Mouse (Mus musculus): ENCODE results near the gene Mgat4e. TPM values are rescaled to one million over a fixed set of nuclear protein-coding genes. Genes with fewer than 3 reads are reported as not detected.

Gene Mgat4e
- polyA plus RNA-seq, 1 experiment: not detected

DNA sequence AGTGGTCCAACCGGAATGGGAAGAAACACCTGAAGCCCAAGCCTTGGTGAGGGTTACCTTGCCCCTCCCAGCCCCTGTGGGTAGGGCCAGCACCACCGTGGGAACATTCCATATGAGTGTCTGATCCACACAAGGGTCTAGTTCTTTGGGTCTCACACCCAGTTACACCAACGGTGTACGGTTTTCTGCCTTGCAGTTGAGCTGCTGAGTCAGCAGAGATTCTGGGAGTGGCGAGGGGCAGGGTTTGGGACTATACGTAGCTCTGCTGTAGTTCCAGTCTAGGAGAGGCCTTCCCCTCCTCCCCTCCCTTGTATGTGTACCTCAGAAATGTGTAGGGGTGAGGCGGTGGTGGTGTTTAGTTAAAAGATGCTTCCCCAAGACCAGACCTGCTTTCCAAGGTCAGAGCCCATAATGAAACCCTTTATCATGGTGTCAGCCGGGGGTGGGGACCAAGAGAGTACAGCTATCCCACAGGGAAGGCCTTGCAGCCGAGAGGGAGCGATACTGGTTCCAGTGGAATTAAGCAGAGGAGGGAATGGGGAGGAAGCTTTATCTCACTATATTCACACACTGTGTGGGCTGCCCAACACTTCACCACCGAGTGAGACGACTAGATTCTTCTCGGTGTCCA, 5.9 kb upstream of the Mgat4e start:
- TF ChIP-seq FOSL1 (IDR thresholded peaks at IDR 0.05; ENCODE audit: insufficient read depth, low read length, poor library complexity, severe bottlenecking): no peak
- H3K4me3 ChIP-seq (ENCODE audit: insufficient read depth, poor library complexity, severe bottlenecking): no peak overlapping the region
- no peaks in the 10 kb centered on the region for H3K79me2 ChIP-seq (ENCODE audit: control insufficient read depth, insufficient read depth)
- H3K36me3 ChIP-seq (ENCODE audit: control insufficient read depth, insufficient read depth): no peaks in the 10 kb centered on the region
- no peaks in the 10 kb centered on the region for H3K79me3 ChIP-seq (ENCODE audit: low read depth)
- H3K27me3 ChIP-seq (ENCODE audit: control insufficient read depth, insufficient read depth, insufficient read length): no peaks in the 10 kb centered on the region
- no peak overlapping the region for H3ac ChIP-seq (ENCODE audit: control insufficient read depth, insufficient read length, low read depth)

DNA sequence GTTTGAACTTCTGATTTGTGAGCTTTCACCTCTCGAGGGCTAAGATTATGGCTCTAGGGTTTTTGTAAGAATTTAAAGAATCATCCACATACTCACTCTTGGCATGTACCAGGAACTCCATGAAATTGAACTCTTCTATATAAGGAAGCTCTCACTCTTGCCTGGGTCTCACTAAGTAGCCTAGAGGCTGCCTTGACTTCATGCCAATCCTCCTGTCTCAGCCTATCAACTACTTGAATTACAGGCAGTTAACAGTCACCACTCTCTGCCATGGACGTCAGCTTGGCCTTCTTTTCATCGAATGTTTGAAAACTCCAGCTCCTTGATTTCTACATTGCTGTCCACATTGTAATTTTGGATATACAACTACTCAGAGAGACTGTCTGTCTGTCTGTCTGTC, 2.9 kb upstream of the Mgat4e start:
- no peak overlapping the region for H3ac ChIP-seq (ENCODE audit: control insufficient read depth, insufficient read length, low read depth)
- TF ChIP-seq FOSL1 (IDR thresholded peaks at IDR 0.05; ENCODE audit: insufficient read depth, low read length, poor library complexity, severe bottlenecking) (no peak), MYOG (IDR thresholded peaks at IDR 0.05; ENCODE audit: control insufficient read depth, extremely low read depth, insufficient read length) (no peak), MYOD1 (IDR thresholded peaks at IDR 0.05; ENCODE audit: control insufficient read depth, insufficient read length, low read depth) (no peak), CEBPB (IDR thresholded peaks at IDR 0.05; ENCODE audit: low read depth) (no peak), CTCF (IDR thresholded peaks at IDR 0.05; ENCODE audit: control insufficient read depth, insufficient read depth, insufficient read length) (no peak), USF1 (IDR thresholded peaks at IDR 0.05; ENCODE audit: low read depth) (no peak), MAX (IDR thresholded peaks at IDR 0.05) (no peak)
- H3K4me3 ChIP-seq (ENCODE audit: insufficient read depth, poor library complexity, severe bottlenecking): no peak overlapping the region
- no peaks in the 10 kb centered on the region for H3K27me3 ChIP-seq (ENCODE audit: control insufficient read depth, insufficient read depth, insufficient read length)
- H3K36me3 ChIP-seq (ENCODE audit: control insufficient read depth, insufficient read depth): no peaks in the 10 kb centered on the region
- H3K79me2 ChIP-seq (ENCODE audit: control insufficient read depth, insufficient read depth): no peaks in the 10 kb centered on the region
- no peaks in the 10 kb centered on the region for H3K79me3 ChIP-seq (ENCODE audit: low read depth)

DNA sequence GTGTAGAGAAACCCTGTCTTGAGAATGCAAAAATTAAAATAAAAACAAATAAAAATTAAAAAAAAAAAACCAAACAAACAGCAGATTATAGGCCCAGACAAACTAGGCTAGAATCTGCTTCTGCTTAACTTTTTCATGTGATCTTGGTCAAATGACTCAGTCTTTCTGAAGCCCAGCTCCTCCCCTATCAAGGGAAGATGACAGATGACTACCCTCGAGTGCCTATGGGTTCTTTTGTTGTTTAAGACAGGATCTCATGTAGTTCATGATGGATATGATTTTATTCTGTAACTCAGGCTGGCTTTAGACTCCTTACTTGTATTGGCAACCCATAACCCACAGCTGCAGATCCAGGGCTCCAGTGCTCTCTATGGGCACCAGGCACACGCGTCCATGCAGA, 2.4 kb upstream of the Mgat4e start:
- Histone ChIP-seq H3K79me2 (ENCODE audit: control insufficient read depth, insufficient read depth) (no peaks in the 10 kb centered on the region), H3K27me3 (ENCODE audit: control insufficient read depth, insufficient read depth, insufficient read length) (no peaks in the 10 kb centered on the region), H3K4me3 (ENCODE audit: insufficient read depth, poor library complexity, severe bottlenecking) (no peak overlapping the region), H3ac (ENCODE audit: control insufficient read depth, insufficient read length, low read depth) (no peak overlapping the region), H3K36me3 (ENCODE audit: control insufficient read depth, insufficient read depth) (no peaks in the 10 kb centered on the region), H3K79me3 (ENCODE audit: low read depth) (no peaks in the 10 kb centered on the region)
- TF ChIP-seq MYOG (IDR thresholded peaks at IDR 0.05; ENCODE audit: control insufficient read depth, extremely low read depth, insufficient read length) (no peak), CEBPB (IDR thresholded peaks at IDR 0.05; ENCODE audit: low read depth) (no peak), CTCF (IDR thresholded peaks at IDR 0.05; ENCODE audit: control insufficient read depth, insufficient read depth, insufficient read length) (no peak), MYOD1 (IDR thresholded peaks at IDR 0.05; ENCODE audit: control insufficient read depth, insufficient read length, low read depth) (no peak), FOSL1 (IDR thresholded peaks at IDR 0.05; ENCODE audit: insufficient read depth, low read length, poor library complexity, severe bottlenecking) (no peak), MAX (IDR thresholded peaks at IDR 0.05) (no peak), USF1 (IDR thresholded peaks at IDR 0.05; ENCODE audit: low read depth) (no peak)

DNA sequence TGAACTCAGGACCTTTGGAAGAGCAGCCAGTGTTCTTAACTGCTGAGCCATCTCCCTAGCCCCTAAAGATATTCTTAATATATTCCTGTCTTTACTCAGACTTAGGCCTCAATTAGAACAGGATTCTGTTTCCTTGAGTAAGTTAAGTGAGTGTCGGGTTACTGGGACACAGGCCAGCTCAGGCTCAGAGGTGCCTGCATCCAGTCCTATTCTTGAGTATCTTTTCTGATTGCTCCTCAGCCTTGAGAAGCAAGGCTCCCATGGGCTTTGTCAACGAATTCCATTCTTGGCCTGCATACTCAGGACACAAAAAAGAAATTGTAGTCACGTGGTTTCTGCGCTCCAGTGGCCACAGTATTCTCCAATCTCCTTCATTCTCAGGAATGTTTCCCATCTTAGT, 1.3 kb downstream of the Mgat4e start:
- H3K79me3 ChIP-seq (ENCODE audit: low read depth): no peaks in the 10 kb centered on the region
- H3K4me3 ChIP-seq (ENCODE audit: insufficient read depth, poor library complexity, severe bottlenecking): no peak overlapping the region
- no peaks in the 10 kb centered on the region for H3K27me3 ChIP-seq (ENCODE audit: control insufficient read depth, insufficient read depth, insufficient read length)
- H3K79me2 ChIP-seq (ENCODE audit: control insufficient read depth, insufficient read depth): no peaks in the 10 kb centered on the region
- no peaks in the 10 kb centered on the region for H3K36me3 ChIP-seq (ENCODE audit: control insufficient read depth, insufficient read depth)
- TF ChIP-seq FOSL1 (IDR thresholded peaks at IDR 0.05; ENCODE audit: insufficient read depth, low read length, poor library complexity, severe bottlenecking) (no peak), USF1 (IDR thresholded peaks at IDR 0.05; ENCODE audit: low read depth) (no peak), MAX (IDR thresholded peaks at IDR 0.05) (no peak), MYOG (IDR thresholded peaks at IDR 0.05; ENCODE audit: control insufficient read depth, extremely low read depth, insufficient read length) (no peak), CTCF (IDR thresholded peaks at IDR 0.05; ENCODE audit: control insufficient read depth, insufficient read depth, insufficient read length) (no peak)
- H3ac ChIP-seq (ENCODE audit: control insufficient read depth, insufficient read length, low read depth): no peak overlapping the region

DNA sequence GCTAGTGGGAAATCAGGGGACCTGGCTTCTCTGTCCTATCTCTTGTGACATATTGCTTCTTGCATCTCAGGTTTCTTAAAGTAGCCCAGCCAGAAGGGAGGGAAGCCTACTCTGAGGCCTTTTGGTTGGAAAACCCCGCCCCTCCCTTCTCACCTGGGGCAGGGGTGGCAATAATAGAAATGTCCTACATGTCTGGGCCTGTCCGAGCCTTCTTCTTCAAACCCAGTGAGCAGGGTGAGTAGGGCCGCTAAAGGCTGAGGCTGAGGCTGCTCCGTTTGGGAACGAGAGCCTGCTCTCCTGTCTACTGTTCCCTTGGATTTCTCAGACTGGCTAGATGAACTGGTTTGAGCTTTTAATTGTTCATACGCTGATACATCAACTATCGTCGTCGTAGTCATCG, 8.9 kb downstream of the Mgat4e start:
- no peaks in the 10 kb centered on the region for H3K79me2 ChIP-seq (ENCODE audit: control insufficient read depth, insufficient read depth)
- H3ac ChIP-seq (ENCODE audit: control insufficient read depth, insufficient read length, low read depth): no peak overlapping the region
- H3K4me3 ChIP-seq (ENCODE audit: insufficient read depth, poor library complexity, severe bottlenecking): no peak overlapping the region
- H3K79me3 ChIP-seq (ENCODE audit: low read depth): no peaks in the 10 kb centered on the region
- no peaks in the 10 kb centered on the region for H3K36me3 ChIP-seq (ENCODE audit: control insufficient read depth, insufficient read depth)
- no peak for TF ChIP-seq MYOD1 (IDR thresholded peaks at IDR 0.05; ENCODE audit: control insufficient read depth, insufficient read length, low read depth)
- TF ChIP-seq FOSL1 (IDR thresholded peaks at IDR 0.05; ENCODE audit: insufficient read depth, low read length, poor library complexity, severe bottlenecking): no peak
- no peak for TF ChIP-seq MAX (IDR thresholded peaks at IDR 0.05)
- no peak for TF ChIP-seq CEBPB (IDR thresholded peaks at IDR 0.05; ENCODE audit: low read depth)
- no peak for TF ChIP-seq MYOG (IDR thresholded peaks at IDR 0.05; ENCODE audit: control insufficient read depth, extremely low read depth, insufficient read length)
- no peak for TF ChIP-seq CTCF (IDR thresholded peaks at IDR 0.05; ENCODE audit: control insufficient read depth, insufficient read depth, insufficient read length)
- no peak for TF ChIP-seq USF1 (IDR thresholded peaks at IDR 0.05; ENCODE audit: low read depth)
- no peaks in the 10 kb centered on the region for H3K27me3 ChIP-seq (ENCODE audit: control insufficient read depth, insufficient read depth, insufficient read length)

DNA sequence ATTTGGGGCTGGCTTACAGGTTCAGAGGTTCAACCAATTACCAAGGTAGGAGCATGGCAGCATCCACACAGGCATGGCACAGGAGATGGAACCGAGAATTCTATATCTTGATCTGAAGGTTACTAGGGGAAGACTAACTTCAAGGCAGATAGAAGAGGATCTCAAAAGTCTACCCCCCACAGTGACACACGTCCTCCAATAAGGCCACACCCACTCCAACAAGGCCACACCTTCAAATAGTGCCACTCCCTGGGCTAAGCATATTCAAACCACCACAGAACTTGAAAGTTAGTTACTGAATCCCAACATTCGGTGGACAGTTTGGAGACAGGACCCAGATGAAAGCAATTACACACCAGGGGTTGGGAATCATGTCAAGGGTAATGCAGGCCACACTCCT, 14.0 kb downstream of the Mgat4e start:
- H3K79me3 ChIP-seq (ENCODE audit: low read depth): no peaks in the 10 kb centered on the region

More for the DNA sequence above, 14.0 kb downstream of the Mgat4e start:
- no peak for TF ChIP-seq USF1 (IDR thresholded peaks at IDR 0.05; ENCODE audit: low read depth)
- no peak for TF ChIP-seq CTCF (IDR thresholded peaks at IDR 0.05; ENCODE audit: control insufficient read depth, insufficient read depth, insufficient read length)
- no peak for TF ChIP-seq CEBPB (IDR thresholded peaks at IDR 0.05; ENCODE audit: low read depth)
- no peak for TF ChIP-seq MYOG (IDR thresholded peaks at IDR 0.05; ENCODE audit: control insufficient read depth, extremely low read depth, insufficient read length)
- TF ChIP-seq MAX (IDR thresholded peaks at IDR 0.05): no peak
- TF ChIP-seq MYOD1 (IDR thresholded peaks at IDR 0.05; ENCODE audit: control insufficient read depth, insufficient read length, low read depth): no peak
- no peak for TF ChIP-seq FOSL1 (IDR thresholded peaks at IDR 0.05; ENCODE audit: insufficient read depth, low read length, poor library complexity, severe bottlenecking)
- Histone ChIP-seq H3K27me3 (ENCODE audit: control insufficient read depth, insufficient read depth, insufficient read length) (no peaks in the 10 kb centered on the region), H3ac (ENCODE audit: control insufficient read depth, insufficient read length, low read depth) (no peak overlapping the region), H3K4me3 (ENCODE audit: insufficient read depth, poor library complexity, severe bottlenecking) (no peak overlapping the region), H3K36me3 (ENCODE audit: control insufficient read depth, insufficient read depth) (no peaks in the 10 kb centered on the region), H3K79me2 (ENCODE audit: control insufficient read depth, insufficient read depth) (no peaks in the 10 kb centered on the region)
